Mouse (Mus musculus): ENCODE results near the gene Igfbp4. TPM values are rescaled to one million over a fixed set of nuclear protein-coding genes. Genes with fewer than 3 reads are reported as not detected.

Gene Igfbp4
- polyA plus RNA-seq (2015; fragmentation: Nextera tagmentation; extraction: Ambion mirVana), result 151 and 215 TPM in 2 replicates

GRCm38 (mm10) chr11:99041051-99041729 lies at the start of gene Igfbp4:
Igfbp4 (plus strand) TSS chr11:99041244.
- Histone ChIP-seq H3K4me1 (peaks cover 29% of the 10 kb centered on the region), H3K36me3 (no peaks in the 10 kb centered on the region), H3K9me3 (replicated peaks) (no peaks in the 10 kb centered on the region), H3K27ac (replicated peaks) (peak within 1 kb of the TSS; percentile 83), H3K9ac (replicated peaks) (peak within 1 kb of the TSS; percentile 77), H3K4me3 (replicated peaks) (peak within 1 kb of the TSS; percentile 65), H3K27me3 (replicated peaks) (no peaks in the 10 kb centered on the region), H3K4me2 (peak within 1 kb of the TSS; percentile 99)
- under 1% methylated on average over 63 of the region's 63 CpGs for WGBS
- peak; percentile 66 for ATAC-seq (ENCODE audit: low FRiP score)

DNA sequence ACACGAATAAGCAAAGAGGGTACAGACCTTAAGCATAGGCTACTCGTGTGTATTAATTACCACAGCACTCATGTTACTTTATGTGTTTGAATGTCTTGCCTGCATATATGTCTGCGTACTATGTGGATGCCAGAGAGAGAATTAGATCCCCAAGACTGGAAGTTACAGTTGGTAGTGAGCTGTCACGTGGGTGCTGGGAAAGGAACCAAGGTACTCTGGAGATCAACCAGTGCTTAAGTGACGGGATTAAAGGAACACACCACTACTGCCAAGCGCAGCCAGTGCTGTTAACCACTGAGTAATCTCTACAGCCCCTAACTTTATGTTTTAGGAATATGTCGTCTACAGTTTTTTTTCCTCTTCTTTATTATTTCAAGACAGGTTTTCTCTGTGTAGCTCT lies 45.1 kb upstream of the Igfbp4 start:
- H3K9me3 ChIP-seq (replicated peaks), result no peaks in the 10 kb centered on the region
- no peaks in the 10 kb centered on the region for H3K27me3 ChIP-seq (replicated peaks)
- no peak overlapping the region for H3K9ac ChIP-seq (replicated peaks)
- H3K4me3 ChIP-seq (replicated peaks), result no peak overlapping the region
- H3K4me1 ChIP-seq, result no peaks in the 10 kb centered on the region
- H3K4me2 ChIP-seq, result no peak overlapping the region
- ATAC-seq (ENCODE audit: low FRiP score), result no peak
- H3K27ac ChIP-seq (replicated peaks), result no peak overlapping the region
- 94% methylated on average over 7 of the region's 7 CpGs for WGBS
- H3K36me3 ChIP-seq, result no peaks in the 10 kb centered on the region

- H3K4me3 ChIP-seq (replicated peaks), result no peak overlapping the region
- H3K27ac ChIP-seq (replicated peaks), result no peak overlapping the region
- H3K4me2 ChIP-seq, result no peak overlapping the region
- H3K4me1 ChIP-seq, result no peaks in the 10 kb centered on the region
- no peak overlapping the region for H3K9ac ChIP-seq (replicated peaks)
- H3K27me3 ChIP-seq (replicated peaks), result no peaks in the 10 kb centered on the region
- H3K9me3 ChIP-seq (replicated peaks), result no peaks in the 10 kb centered on the region
- 92% methylated on average over 4 of the region's 4 CpGs for WGBS
- ATAC-seq (ENCODE audit: low FRiP score), result no peak
- H3K36me3 ChIP-seq, result no peaks in the 10 kb centered on the region
Measured at GRCm38 (mm10) chr11:98997659-98998058, 43.4 kb upstream of the Igfbp4 start.

- Histone ChIP-seq H3K4me1 (no peaks in the 10 kb centered on the region), H3K27me3 (replicated peaks) (no peaks in the 10 kb centered on the region), H3K4me2 (no peak overlapping the region), H3K27ac (replicated peaks) (no peak overlapping the region), H3K4me3 (replicated peaks) (no peak overlapping the region), H3K36me3 (no peaks in the 10 kb centered on the region), H3K9ac (replicated peaks) (no peak overlapping the region), H3K9me3 (replicated peaks) (no peaks in the 10 kb centered on the region)
- ATAC-seq (ENCODE audit: low FRiP score), result no peak
Measured at GRCm38 (mm10) chr11:98998776-98999175, 42.3 kb upstream of the Igfbp4 start.

GRCm38 (mm10) chr11:98999243-98999642 lies 41.8 kb upstream of the Igfbp4 start:
- no peak overlapping the region for H3K9ac ChIP-seq (replicated peaks)
- H3K27ac ChIP-seq (replicated peaks), result no peak overlapping the region
- H3K4me1 ChIP-seq, result no peaks in the 10 kb centered on the region
- H3K4me3 ChIP-seq (replicated peaks), result no peak overlapping the region
- H3K9me3 ChIP-seq (replicated peaks), result no peaks in the 10 kb centered on the region
- ATAC-seq (ENCODE audit: low FRiP score), result no peak
- 73% methylated on average over 11 of the region's 11 CpGs for WGBS
- no peak overlapping the region for H3K4me2 ChIP-seq
- no peaks in the 10 kb centered on the region for H3K36me3 ChIP-seq
- no peaks in the 10 kb centered on the region for H3K27me3 ChIP-seq (replicated peaks)

GRCm38 (mm10) chr11:99006788-99007187 lies 34.3 kb upstream of the Igfbp4 start:
- H3K4me1 ChIP-seq, result no peaks in the 10 kb centered on the region
- H3K9me3 ChIP-seq (replicated peaks), result no peaks in the 10 kb centered on the region
- H3K27ac ChIP-seq (replicated peaks), result no peak overlapping the region
- no peaks in the 10 kb centered on the region for H3K27me3 ChIP-seq (replicated peaks)
- no peaks in the 10 kb centered on the region for H3K36me3 ChIP-seq
- no peak overlapping the region for H3K9ac ChIP-seq (replicated peaks)
- WGBS, result 95% methylated on average over 9 of the region's 9 CpGs
- ATAC-seq (ENCODE audit: low FRiP score), result no peak
- H3K4me3 ChIP-seq (replicated peaks), result no peak overlapping the region
- no peak overlapping the region for H3K4me2 ChIP-seq

DNA sequence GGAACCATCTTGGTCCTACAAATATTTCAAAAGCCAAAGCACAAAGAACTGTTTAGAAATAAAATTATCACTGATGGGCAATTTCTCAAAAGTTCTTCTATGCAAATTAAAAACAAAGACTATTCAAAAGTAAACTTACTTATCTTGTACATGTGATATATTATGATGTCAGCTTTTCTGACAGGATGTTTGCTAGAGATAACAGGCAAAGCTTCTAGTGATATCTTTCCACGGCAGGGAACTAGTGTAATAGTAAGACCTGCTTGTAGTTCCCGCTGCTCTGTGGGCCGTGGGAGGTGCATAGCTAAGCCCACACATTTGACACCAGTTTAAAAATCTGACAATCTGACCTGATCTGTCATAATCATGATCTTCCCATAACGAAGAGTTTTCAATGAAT lies 30.9 kb upstream of the Igfbp4 start:
- H3K9ac ChIP-seq (replicated peaks), result no peak overlapping the region
- no peaks in the 10 kb centered on the region for H3K4me1 ChIP-seq
- 94% methylated on average over 4 of the region's 4 CpGs for WGBS
- no peaks in the 10 kb centered on the region for H3K9me3 ChIP-seq (replicated peaks)
- no peak overlapping the region for H3K4me2 ChIP-seq
- H3K4me3 ChIP-seq (replicated peaks), result no peak overlapping the region
- H3K27me3 ChIP-seq (replicated peaks), result no peaks in the 10 kb centered on the region
- no peak overlapping the region for H3K27ac ChIP-seq (replicated peaks)
- no peak for ATAC-seq (ENCODE audit: low FRiP score)
- no peaks in the 10 kb centered on the region for H3K36me3 ChIP-seq

GRCm38 (mm10) chr11:99010706-99011105 lies 30.3 kb upstream of the Igfbp4 start:
- Histone ChIP-seq H3K9me3 (replicated peaks) (no peaks in the 10 kb centered on the region), H3K9ac (replicated peaks) (no peak overlapping the region), H3K4me2 (no peak overlapping the region), H3K36me3 (no peaks in the 10 kb centered on the region), H3K4me1 (no peaks in the 10 kb centered on the region), H3K27me3 (replicated peaks) (no peaks in the 10 kb centered on the region), H3K4me3 (replicated peaks) (no peak overlapping the region), H3K27ac (replicated peaks) (no peak overlapping the region)
- ATAC-seq (ENCODE audit: low FRiP score), result no peak
- 91% methylated on average over 5 of the region's 5 CpGs for WGBS

DNA sequence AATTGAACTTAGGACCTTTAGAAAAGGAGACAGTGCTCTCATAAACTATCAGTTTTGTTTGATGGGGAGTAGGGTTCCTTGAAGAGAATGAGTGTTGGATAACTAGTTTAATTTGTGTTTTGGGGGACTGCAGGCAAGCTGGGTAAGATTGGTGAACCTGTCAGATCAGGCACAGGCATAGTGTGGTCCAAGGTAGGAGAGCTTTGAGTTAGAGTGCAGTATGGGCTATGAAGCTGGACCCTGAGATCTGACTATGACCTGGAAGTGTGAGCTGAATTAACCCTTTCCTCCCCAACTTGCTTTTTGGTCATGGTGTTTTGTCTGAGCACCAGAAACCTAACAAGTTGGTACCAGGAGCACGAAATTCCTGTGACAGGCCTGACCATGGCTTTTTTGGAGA lies 27.2 kb upstream of the Igfbp4 start:
- WGBS, result 97% methylated on average over 1 of the region's 1 CpGs
- H3K4me3 ChIP-seq (replicated peaks), result no peak overlapping the region
- H3K9me3 ChIP-seq (replicated peaks), result no peaks in the 10 kb centered on the region
- no peak overlapping the region for H3K4me2 ChIP-seq
- no peaks in the 10 kb centered on the region for H3K36me3 ChIP-seq
- ATAC-seq (ENCODE audit: low FRiP score), result no peak
- H3K4me1 ChIP-seq, result no peaks in the 10 kb centered on the region
- no peak overlapping the region for H3K9ac ChIP-seq (replicated peaks)
- no peak overlapping the region for H3K27ac ChIP-seq (replicated peaks)
- H3K27me3 ChIP-seq (replicated peaks), result no peaks in the 10 kb centered on the region

DNA sequence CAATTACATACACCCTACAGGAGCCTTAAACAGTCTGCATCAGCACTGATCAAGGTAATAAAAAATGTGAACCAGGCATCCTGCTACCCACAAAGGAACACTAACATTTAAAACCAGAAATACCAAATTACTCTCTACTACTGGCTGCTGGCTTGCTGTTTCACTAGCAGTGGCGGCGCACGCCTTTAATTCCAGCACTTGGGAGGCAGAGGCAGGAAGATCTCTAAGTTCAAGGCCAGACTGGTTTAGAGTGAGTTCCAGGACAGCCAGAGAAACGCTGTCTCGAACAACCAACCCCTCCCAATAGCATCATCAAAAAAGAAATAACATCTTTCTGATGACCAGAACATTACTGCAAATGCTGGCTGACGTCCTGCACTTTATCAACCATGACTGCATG lies 21.2 kb upstream of the Igfbp4 start:
- Histone ChIP-seq H3K4me3 (replicated peaks) (no peak overlapping the region), H3K27ac (replicated peaks) (no peak overlapping the region), H3K9ac (replicated peaks) (no peak overlapping the region), H3K9me3 (replicated peaks) (no peaks in the 10 kb centered on the region), H3K36me3 (no peaks in the 10 kb centered on the region), H3K4me2 (no peak overlapping the region), H3K27me3 (replicated peaks) (no peaks in the 10 kb centered on the region), H3K4me1 (peaks cover 12% of the 10 kb centered on the region)
- 95% methylated on average over 6 of the region's 6 CpGs for WGBS
- no peak for ATAC-seq (ENCODE audit: low FRiP score)

DNA sequence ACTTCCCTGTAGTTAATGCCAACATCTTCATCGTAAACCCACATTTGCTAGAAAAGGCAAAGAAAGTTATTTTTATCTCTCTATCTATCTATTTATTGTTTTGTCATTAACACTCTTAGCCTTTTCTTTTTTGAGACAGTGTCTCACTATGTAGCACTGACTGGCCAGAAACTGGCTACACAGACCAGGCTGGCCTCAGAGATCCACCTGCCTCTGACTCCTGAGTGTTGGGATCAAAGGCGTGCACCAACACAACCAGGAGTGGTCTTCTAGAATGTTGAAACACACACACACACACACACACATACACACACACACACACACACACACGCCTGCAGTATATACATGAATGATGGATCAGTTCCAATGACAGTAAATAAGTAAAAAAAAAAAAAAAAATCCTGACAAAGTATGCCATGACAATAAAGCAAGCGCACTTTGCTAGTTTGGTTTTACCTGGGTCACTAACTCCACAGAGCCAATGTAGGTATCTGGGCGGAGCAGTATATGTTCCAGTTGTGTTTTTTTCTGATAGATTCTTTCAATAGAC lies 18.6 kb upstream of the Igfbp4 start:
- ATAC-seq (ENCODE audit: low FRiP score), result no peak
- 81% methylated on average over 5 of the region's 5 CpGs for WGBS
- 0 out of 2 replicates have a peak overlapping the region, but pooled peaks have one; percentile 86 for H3K4me2 ChIP-seq
- no peak overlapping the region for H3K4me3 ChIP-seq (replicated peaks)
- no peaks in the 10 kb centered on the region for H3K36me3 ChIP-seq
- no peak overlapping the region for H3K9ac ChIP-seq (replicated peaks)
- H3K27me3 ChIP-seq (replicated peaks), result no peaks in the 10 kb centered on the region
- no peaks in the 10 kb centered on the region for H3K9me3 ChIP-seq (replicated peaks)
- no peak overlapping the region for H3K27ac ChIP-seq (replicated peaks)
- H3K4me1 ChIP-seq, result peaks cover 13% of the 10 kb centered on the region

- H3K27ac ChIP-seq (replicated peaks), result no peak overlapping the region
- H3K9ac ChIP-seq (replicated peaks), result no peak overlapping the region
- peaks cover 13% of the 10 kb centered on the region for H3K4me1 ChIP-seq
- peak overlapping the region; percentile 59 for H3K4me3 ChIP-seq (replicated peaks)
- H3K27me3 ChIP-seq (replicated peaks), result no peaks in the 10 kb centered on the region
- H3K4me2 ChIP-seq, result peak overlapping the region; percentile 86
- no peaks in the 10 kb centered on the region for H3K36me3 ChIP-seq
- no peaks in the 10 kb centered on the region for H3K9me3 ChIP-seq (replicated peaks)
- 18% methylated on average over 4 of the region's 4 CpGs for WGBS
- ATAC-seq (ENCODE audit: low FRiP score), result no peak
Measured at GRCm38 (mm10) chr11:99023094-99023493, 17.9 kb upstream of the Igfbp4 start.

Data from neural tube, embryonic 15.5 days (tissue).